Mouse (Mus musculus): ENCODE measurements around the gene Mfsd11. TPM values are rescaled to one million over a fixed set of nuclear protein-coding genes. Genes with fewer than 3 reads are reported as not detected.

Gene Mfsd11
- polyA plus RNA-seq (2015; fragmentation: Nextera tagmentation; extraction: Ambion mirVana) = 16.5 and 18.0 TPM in 2 replicates

DNA sequence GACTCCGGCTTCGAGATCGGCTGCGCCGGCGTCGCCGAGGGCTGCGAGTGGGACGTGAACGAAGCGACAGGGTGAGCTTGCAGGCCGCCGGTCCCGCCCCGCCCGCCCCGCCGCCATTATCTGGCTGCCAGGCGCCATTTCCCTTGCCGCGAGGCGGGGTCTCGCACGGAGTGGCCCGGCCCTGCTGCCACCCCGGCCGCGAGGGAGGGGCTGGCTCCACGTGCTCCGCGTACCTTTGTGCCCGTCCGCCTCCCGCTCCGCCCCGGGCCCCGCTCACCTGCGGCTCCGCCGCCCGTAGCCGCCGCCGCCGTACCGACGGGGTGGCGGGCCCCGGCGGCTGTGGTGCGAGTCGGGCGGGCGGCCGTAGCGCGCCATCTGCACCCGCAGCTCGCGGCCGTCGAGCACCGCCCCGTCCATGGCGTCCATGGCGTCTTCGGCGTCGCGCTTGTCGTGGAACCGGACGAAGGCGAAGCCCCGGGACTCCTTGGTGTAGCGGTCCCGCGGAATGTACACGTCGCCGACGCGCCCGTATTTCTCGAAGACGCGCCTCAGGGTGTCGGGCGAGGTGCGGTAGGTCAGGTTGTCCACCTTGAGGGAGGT lies at the start of gene Mfsd11:
Gene Mfsd11 (plus strand): TSS at position 150 of the 600 bp plus-strand sequence.
- peak within 1 kb of the TSS; percentile 99 for H3K27ac ChIP-seq (ENCODE audit: low read depth)
- 0 out of 2 replicates have a peak, but pooled peaks cover 2% of the 10 kb centered on the region for H3K4me1 ChIP-seq (ENCODE audit: insufficient read depth)
- WGBS (ENCODE audit: insufficient replicate concordance) = under 1% methylated on average over 68 of the region's 91 CpGs
- H3K9me3 ChIP-seq (ENCODE audit: low read length) = no peaks in the 10 kb centered on the region
- H3K36me3 ChIP-seq (replicated peaks; ENCODE audit: insufficient read depth, low read length) = peaks cover 26% of the 10 kb centered on the region
- H3K9ac ChIP-seq (replicated peaks) = peak within 1 kb of the TSS; percentile 98
- peak within 1 kb of the TSS; percentile 95 for H3K4me3 ChIP-seq (ENCODE audit: low read depth, low read length)
- no peaks in the 10 kb centered on the region for H3K27me3 ChIP-seq (ENCODE audit: insufficient read depth, low read length)
- peak; percentile 35 for ATAC-seq
- no peak for TF ChIP-seq CTCF (IDR thresholded peaks at IDR 0.05; ENCODE audit: low read depth)
- no peak for TF ChIP-seq EP300 (IDR thresholded peaks at IDR 0.05; ENCODE audit: low read depth)
- peak; percentile 88 for DNase-seq
- peak within 1 kb of the TSS; percentile 81 for H3K4me2 ChIP-seq (ENCODE audit: low read depth, low read length)

DNA sequence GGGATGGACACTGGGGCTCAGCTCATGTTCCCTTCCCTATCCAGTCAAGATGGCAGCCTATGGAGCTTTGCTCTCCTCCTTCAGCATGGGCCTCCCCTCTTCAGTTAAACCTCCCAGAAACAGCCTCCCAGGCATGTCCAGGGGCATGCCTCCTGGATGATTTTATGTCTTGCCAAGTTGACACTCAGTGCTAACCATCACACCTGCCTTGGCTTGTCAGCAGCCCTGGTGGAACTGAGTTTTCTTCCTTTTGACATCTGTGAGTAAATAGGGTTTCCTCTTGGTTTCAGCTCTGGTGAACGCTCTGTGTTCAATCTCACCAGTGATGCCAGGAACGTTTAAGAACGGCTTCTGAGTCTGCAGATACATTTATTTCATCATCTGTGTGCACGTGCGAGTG lies 49.5 kb upstream of the Mfsd11 start:
- Histone ChIP-seq H3K27me3 (ENCODE audit: insufficient read depth, low read length) (no peaks in the 10 kb centered on the region), H3K4me2 (ENCODE audit: low read depth, low read length) (no peak overlapping the region), H3K36me3 (replicated peaks; ENCODE audit: insufficient read depth, low read length) (no peaks in the 10 kb centered on the region), H3K4me1 (ENCODE audit: insufficient read depth) (no peaks in the 10 kb centered on the region), H3K9me3 (ENCODE audit: low read length) (no peaks in the 10 kb centered on the region), H3K4me3 (ENCODE audit: low read depth, low read length) (no peak overlapping the region), H3K27ac (ENCODE audit: low read depth) (no peak overlapping the region), H3K9ac (replicated peaks) (no peak overlapping the region)
- ATAC-seq (no peak), DNase-seq (no peak)
- 71% methylated on average over 5 of the region's 5 CpGs for whole genome bisulfite sequencing (ENCODE audit: insufficient replicate concordance)
- no peak for TF ChIP-seq CTCF (IDR thresholded peaks at IDR 0.05; ENCODE audit: low read depth)
- TF ChIP-seq EP300 (IDR thresholded peaks at IDR 0.05; ENCODE audit: low read depth) = no peak

GRCm38 (mm10) chr11:116806136-116807071 lies 45.8 kb upstream of the Mfsd11 start:
- 0 out of 2 replicates have a peak, but pooled peaks cover under 1% of the 10 kb centered on the region for H3K4me1 ChIP-seq (ENCODE audit: insufficient read depth)
- ATAC-seq (no peak), DNase-seq (no peak)
- TF ChIP-seq EP300 (IDR thresholded peaks at IDR 0.05; ENCODE audit: low read depth) = no peak
- no peak for TF ChIP-seq CTCF (IDR thresholded peaks at IDR 0.05; ENCODE audit: low read depth)
- H3K27ac ChIP-seq (ENCODE audit: low read depth) = no peak overlapping the region
- no peak overlapping the region for H3K9ac ChIP-seq (replicated peaks)
- WGBS (ENCODE audit: insufficient replicate concordance) = 70% methylated on average over 15 of the region's 15 CpGs
- no peaks in the 10 kb centered on the region for H3K27me3 ChIP-seq (ENCODE audit: insufficient read depth, low read length)
- no peaks in the 10 kb centered on the region for H3K9me3 ChIP-seq (ENCODE audit: low read length)
- H3K4me2 ChIP-seq (ENCODE audit: low read depth, low read length) = no peak overlapping the region
- no peak overlapping the region for H3K4me3 ChIP-seq (ENCODE audit: low read depth, low read length)
- no peaks in the 10 kb centered on the region for H3K36me3 ChIP-seq (replicated peaks; ENCODE audit: insufficient read depth, low read length)

- TF ChIP-seq CTCF (IDR thresholded peaks at IDR 0.05; ENCODE audit: low read depth) (no peak), EP300 (IDR thresholded peaks at IDR 0.05; ENCODE audit: low read depth) (no peak)
- DNase-seq = no peak
- 61% methylated on average over 7 of the region's 7 CpGs for WGBS (ENCODE audit: insufficient replicate concordance)
- Histone ChIP-seq H3K9ac (replicated peaks) (no peak overlapping the region), H3K36me3 (replicated peaks; ENCODE audit: insufficient read depth, low read length) (no peaks in the 10 kb centered on the region), H3K4me1 (ENCODE audit: insufficient read depth) (peaks cover 4% of the 10 kb centered on the region; the same call in 1 of the 2 replicates), H3K4me2 (ENCODE audit: low read depth, low read length) (no peak overlapping the region), H3K4me3 (ENCODE audit: low read depth, low read length) (no peak overlapping the region), H3K9me3 (ENCODE audit: low read length) (no peaks in the 10 kb centered on the region), H3K27ac (ENCODE audit: low read depth) (no peak overlapping the region), H3K27me3 (ENCODE audit: insufficient read depth, low read length) (no peaks in the 10 kb centered on the region)
- no peak for ATAC-seq
These were observed 45.1 kb upstream of the Mfsd11 start for GRCm38 (mm10) chr11:116807116-116807515.

DNA sequence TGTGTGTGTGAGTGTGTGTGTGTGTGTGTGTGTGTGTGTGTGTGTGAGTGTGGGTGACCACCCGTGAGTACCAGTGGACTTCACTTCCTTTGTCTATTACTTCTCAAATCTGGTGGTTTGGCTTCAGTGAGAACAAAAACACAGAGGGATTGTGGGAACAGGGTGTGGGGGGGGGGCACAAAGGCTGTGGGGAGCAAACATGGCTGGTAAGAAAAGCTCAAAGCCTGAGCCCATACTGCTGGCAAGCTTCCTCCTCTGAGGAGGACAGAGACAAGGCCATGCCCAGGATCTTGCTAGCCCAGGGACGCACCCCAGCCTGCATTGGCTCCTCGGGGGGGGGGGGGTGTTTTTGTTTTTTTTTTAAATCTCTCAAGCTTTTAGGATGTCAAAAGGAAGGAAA lies 44.7 kb upstream of the Mfsd11 start:
- 54% methylated on average over 3 of the region's 3 CpGs for WGBS (ENCODE audit: insufficient replicate concordance)
- Histone ChIP-seq H3K4me3 (ENCODE audit: low read depth, low read length) (no peak overlapping the region), H3K27me3 (ENCODE audit: insufficient read depth, low read length) (no peaks in the 10 kb centered on the region), H3K9me3 (ENCODE audit: low read length) (no peaks in the 10 kb centered on the region), H3K27ac (ENCODE audit: low read depth) (no peak overlapping the region), H3K36me3 (replicated peaks; ENCODE audit: insufficient read depth, low read length) (no peaks in the 10 kb centered on the region), H3K9ac (replicated peaks) (no peak overlapping the region), H3K4me1 (ENCODE audit: insufficient read depth) (peaks cover 4% of the 10 kb centered on the region; the same call in 1 of the 2 replicates), H3K4me2 (ENCODE audit: low read depth, low read length) (no peak overlapping the region)
- ATAC-seq (no peak), DNase-seq (no peak)
- TF ChIP-seq EP300 (IDR thresholded peaks at IDR 0.05; ENCODE audit: low read depth) = no peak
- TF ChIP-seq CTCF (IDR thresholded peaks at IDR 0.05; ENCODE audit: low read depth) = no peak

Measured in liver, postnatal 0 days (tissue).